Mouse (Mus musculus) CH12.LX (cell line): ENCODE data around the gene Mark2. TPM values are rescaled to one million over a fixed set of nuclear protein-coding genes. Genes with fewer than 3 reads are reported as not detected.

Experiments used
- DNase-seq: peaks from one replicate; pipeline ENCODE4 v3.0.0-alpha.2; 2013; ENCODE audit errors: extremely low read depth
- H3K27ac ChIP-seq: 2 replicates; pipeline ENCODE4 v1.5.1; 2012; ENCODE audit warnings: low read depth, mild to moderate bottlenecking, control low read depth, moderate library complexity; ENCODE audit not compliant: insufficient read depth
- H3K27me3 ChIP-seq: replicated peaks from 2 replicates; pipeline ENCODE3; 2012; ENCODE audit warnings: inconsistent platforms
- H3K36me3 ChIP-seq, 2 experiments: replicated peaks in 1 of 2; 2 replicates each; pipeline versions ENCODE3 to v1.6.1; 2012; ENCODE audit warnings: inconsistent platforms in 1 of 2, low read length in 1 of 2, mild to moderate bottlenecking in 1 of 2, mixed read lengths in 1 of 2, moderate library complexity in 1 of 2; ENCODE audit not compliant: control insufficient read depth in 1 of 2, insufficient read depth in 1 of 2
- H3K4me1 ChIP-seq, 2 experiments: 2 replicates each; pipeline ENCODE4 v1.6.1; 2012; ENCODE audit warnings: inconsistent platforms in 1 of 2, moderate library complexity in 1 of 2; ENCODE audit not compliant: insufficient read depth in 2 of 2, control insufficient read depth in 1 of 2
- H3K4me2 ChIP-seq: 2 replicates; pipeline ENCODE4 v1.6.1; 2012; ENCODE audit warnings: low read depth, mild to moderate bottlenecking, control low read depth; ENCODE audit not compliant: poor library complexity, insufficient read depth, severe bottlenecking
- H3K4me3 ChIP-seq, 3 experiments: fragments of 150-350 bp in 1 of 3; sonication (generic) in 1 of 3; replicated peaks in 1 of 3; 2 replicates each; pipeline versions ENCODE3 to v1.5.1; 2011 to 2012; ENCODE audit warnings: low read depth in 2 of 3, low read length in 2 of 3, mild to moderate bottlenecking in 2 of 3, moderate library complexity in 2 of 3, control low read depth in 1 of 3, improper control_type of control experiment in 1 of 3, inconsistent platforms in 1 of 3, mixed read lengths in 1 of 3; ENCODE audit not compliant: poor library complexity in 1 of 3
- H3K79me2 ChIP-seq: replicated peaks from 2 replicates; pipeline ENCODE4 v1.6.1; 2012; ENCODE audit warnings: mild to moderate bottlenecking, moderate library complexity; ENCODE audit not compliant: control insufficient read depth, poor library complexity, insufficient read depth, severe bottlenecking; ENCODE audit errors: extremely low read depth
- H3K9ac ChIP-seq: 2 replicates; pipeline ENCODE4 v1.6.1; 2012; ENCODE audit warnings: low read depth, mild to moderate bottlenecking, control low read depth, moderate library complexity; ENCODE audit not compliant: insufficient read depth
- H3K9me3 ChIP-seq: replicated peaks from 2 replicates; pipeline ENCODE3; 2012; ENCODE audit warnings: low read length, inconsistent platforms, mixed read lengths
- BHLHE40 ChIP-seq: IDR thresholded peaks from 2 replicates; pipeline ENCODE4 v1.6.1; 2011; ENCODE audit warnings: mild to moderate bottlenecking, low read depth, low read length, improper control_type of control experiment
- CHD2 ChIP-seq: IDR thresholded peaks from 2 replicates; pipeline ENCODE4 v1.6.1; 2011; ENCODE audit warnings: low read length, improper control_type of control experiment
- CTCF ChIP-seq, 2 experiments: IDR thresholded peaks in 1 of 2; conservative IDR thresholded peaks in 1 of 2; 2 replicates each; pipeline ENCODE4 v1.5.1; 2011 to 2012; ENCODE audit warnings: low read depth in 2 of 2, low read length in 2 of 2, improper control_type of control experiment in 1 of 2, inconsistent platforms in 1 of 2, mild to moderate bottlenecking in 1 of 2, moderate library complexity in 1 of 2
- EP300 ChIP-seq: IDR thresholded peaks from 2 replicates; pipeline ENCODE4 v1.6.1; 2011; ENCODE audit warnings: low read length, improper control_type of control experiment
- ETS1 ChIP-seq: conservative IDR thresholded peaks from 2 replicates; pipeline ENCODE4 v1.6.1; 2012; ENCODE audit warnings: low read depth, mild to moderate bottlenecking, inconsistent platforms, low read length, improper control_type of control experiment, moderate library complexity
- IRF4 ChIP-seq: IDR thresholded peaks from 2 replicates; pipeline ENCODE4 v1.6.1; 2014; ENCODE audit warnings: low read depth, mild to moderate bottlenecking, inconsistent platforms, low read length, improper control_type of control experiment
- JUN ChIP-seq: IDR thresholded peaks from 2 replicates; pipeline ENCODE4 v1.6.1; 2011; ENCODE audit warnings: low read depth, mild to moderate bottlenecking, low read length, improper control_type of control experiment, moderate library complexity; ENCODE audit not compliant: insufficient read depth
- MAX ChIP-seq: IDR thresholded peaks from 2 replicates; pipeline ENCODE4 v1.6.1; 2011; ENCODE audit warnings: low read length, improper control_type of control experiment
- MEF2A ChIP-seq: IDR thresholded peaks from 2 replicates; pipeline ENCODE4 v1.6.1; 2014; ENCODE audit warnings: low read depth, mild to moderate bottlenecking, inconsistent platforms, low read length, improper control_type of control experiment, borderline replicate concordance
- MYC ChIP-seq: IDR thresholded peaks from 2 replicates; pipeline ENCODE4 v1.6.1; 2011; ENCODE audit warnings: low read depth, mild to moderate bottlenecking, improper control_type of control experiment, low read length
- NELFE ChIP-seq: IDR thresholded peaks from 2 replicates; pipeline ENCODE4 v1.6.1; 2011; ENCODE audit warnings: low read depth, low read length, improper control_type of control experiment
- NRF1 ChIP-seq: IDR thresholded peaks from 2 replicates; pipeline ENCODE4 v1.6.1; 2014; ENCODE audit warnings: low read depth, mild to moderate bottlenecking, inconsistent platforms, low read length, improper control_type of control experiment, moderate library complexity
- PAX5 ChIP-seq: IDR thresholded peaks from 2 replicates; pipeline ENCODE4 v1.6.1; 2012; ENCODE audit warnings: low read length, inconsistent platforms, mixed read lengths
- POLR2A ChIP-seq: IDR thresholded peaks from 2 replicates; pipeline ENCODE4 v1.6.1; 2011; ENCODE audit warnings: low read depth, mild to moderate bottlenecking, improper control_type of control experiment, low read length
- SIN3A ChIP-seq: IDR thresholded peaks from 2 replicates; pipeline ENCODE4 v1.6.1; 2012; ENCODE audit warnings: low read length, improper control_type of control experiment, inconsistent platforms
- TBP ChIP-seq: conservative IDR thresholded peaks from 2 replicates; pipeline ENCODE4 v1.6.1; 2011; ENCODE audit warnings: low read depth, low read length, improper control_type of control experiment
- TCF12 ChIP-seq: IDR thresholded peaks from 2 replicates; pipeline ENCODE4 v1.6.1; 2014; ENCODE audit warnings: low read depth, mild to moderate bottlenecking, inconsistent platforms, low read length, improper control_type of control experiment
- UBTF ChIP-seq: IDR thresholded peaks from 2 replicates; pipeline ENCODE4 v1.6.1; 2012; ENCODE audit warnings: low read depth, mild to moderate bottlenecking, inconsistent platforms, low read length, improper control_type of control experiment, moderate library complexity
- USF1 ChIP-seq: IDR thresholded peaks from 2 replicates; pipeline ENCODE4 v1.6.1; 2014; ENCODE audit warnings: low read depth, mild to moderate bottlenecking, inconsistent platforms, low read length, improper control_type of control experiment
- USF2 ChIP-seq: conservative IDR thresholded peaks from 2 replicates; pipeline ENCODE4 v1.6.1; 2011; ENCODE audit warnings: low read depth, low read length, improper control_type of control experiment
- ZMIZ1 ChIP-seq: IDR thresholded peaks from 2 replicates; pipeline ENCODE4 v1.6.1; 2012; ENCODE audit warnings: low read depth, mild to moderate bottlenecking, inconsistent platforms, low read length, improper control_type of control experiment
- dilution Hi-C: fragments of 300-500 bp; cut with MboI; formaldehyde crosslinking; loops from 2 replicates; pipeline ENCODE4 v1.14.3; 2020; ENCODE audit warnings: low sequenced_read_pairs; ENCODE audit not compliant: extremely low pct_unique_long_range_greater_than_20kb, extremely low pct_ligation_motif_present
- in situ Hi-C: fragments of 300-500 bp; cut with MboI; formaldehyde crosslinking; loops from 3 replicates; pipeline ENCODE4 v1.14.3; 2019; ENCODE audit warnings: low sequenced_read_pairs, low pct_ligation_motif_present, low pct_unique_long_range_greater_than_20kb, mixed read lengths
- polyA plus RNA-seq: library from polyadenylated mRNA; unstranded; fragments of >175 nt; gene quantifications from 2 replicates; pipeline ENCODE4 v1.2.1, GENCODE M21; 2012; ENCODE audit warnings: low read depth; ENCODE audit not compliant: insufficient read length
- total RNA-seq, 2 experiments: library from RNA; depleted of rRNA; stranded (reverse); fragments of 300-350 nt in 1 of 2; fragments of >200 nt in 1 of 2; gene quantifications; 2 replicates each; pipeline ENCODE4 v1.2.3; 2012 to 2014

The Mark2 gene
- total and polyA plus RNA-seq, 3 experiments = 8.1 to 34.4 (median 19.0) TPM

- H3K4me1 ChIP-seq = peaks cover 5 to 41% of the 10 kb centered on the region in 2 experiments
- DNase-seq = no peak
- no peak overlapping the region for H3K4me2 ChIP-seq
- no peak overlapping the region for H3K4me3 ChIP-seq
- TF ChIP-seq UBTF (no peak), JUN (no peak), MYC (no peak), ZMIZ1 (no peak), USF1 (no peak), NRF1 (no peak), MEF2A (no peak), NELFE (no peak), EP300 (no peak), SIN3A (no peak), BHLHE40 (no peak), POLR2A (no peak), CHD2 (no peak), CTCF (conservative IDR thresholded peaks at IDR 0.05 in 1 of 2, IDR thresholded peaks at IDR 0.05 in 1 of 2; ENCODE audit: low read depth in 2 of 2, low read length in 2 of 2) (no peak), USF2 (no peak)
- H3K36me3 ChIP-seq = peaks cover 0 to 63% of the 10 kb centered on the region in 2 experiments
- H3K9ac ChIP-seq = no peak overlapping the region
- dilution Hi-C loops (no loop called here), in situ Hi-C loops (no loop called here)
- H3K27ac ChIP-seq = no peak overlapping the region
- peaks cover 3% of the 10 kb centered on the region for H3K79me2 ChIP-seq
- no peaks in the 10 kb centered on the region for H3K9me3 ChIP-seq
- no peaks in the 10 kb centered on the region for H3K27me3 ChIP-seq
These were observed 41.6 kb downstream of the Mark2 start for GRCm38 (mm10) chr19:7300078-7300477.

- H3K4me1 ChIP-seq = peaks cover 8 to 47% of the 10 kb centered on the region in 2 experiments
- H3K9ac ChIP-seq = no peak overlapping the region
- dilution Hi-C loops = no loop called here
- H3K9me3 ChIP-seq = no peaks in the 10 kb centered on the region
- no peak overlapping the region for H3K4me3 ChIP-seq
- H3K36me3 ChIP-seq = peaks cover 0 to 61% of the 10 kb centered on the region in 2 experiments
- H3K27me3 ChIP-seq = no peaks in the 10 kb centered on the region
- DNase-seq = no peak
- TF ChIP-seq CTCF (conservative IDR thresholded peaks at IDR 0.05 in 1 of 2, IDR thresholded peaks at IDR 0.05 in 1 of 2; ENCODE audit: low read depth in 2 of 2, low read length in 2 of 2) (no peak), IRF4 (no peak), TBP (no peak), JUN (no peak), ETS1 (no peak), USF1 (no peak), MYC (no peak), TCF12 (no peak), PAX5 (no peak), MAX (no peak)
- H3K27ac ChIP-seq = no peak overlapping the region
- H3K79me2 ChIP-seq = peaks cover 14% of the 10 kb centered on the region
- H3K4me2 ChIP-seq = no peak overlapping the region
- in situ Hi-C loops = no loop called here
These were observed 42.6 kb downstream of the Mark2 start for GRCm38 (mm10) chr19:7299052-7299451.
